Mouse (Mus musculus): ENCODE measurements around the gene Large1.
"Not testable (repeated sequence)": the region's sequence is repeated elsewhere in the genome, so short reads cannot be mapped to it uniquely, and the experiment has no call there.

The Large1 gene

GRCm38 (mm10) chr8:73017601-73018000 is 335.7 kb downstream of the Large1 start:
- DNase-seq (ENCODE audit: low spot score in 2 of 2), result no peak

- DNase-seq (ENCODE audit: low spot score in 2 of 2), result no peak
Measured at GRCm38 (mm10) chr8:73016303-73016702, 337.0 kb downstream of the Large1 start.

- no peak for DNase-seq (ENCODE audit: low spot score in 2 of 2)
Measured at GRCm38 (mm10) chr8:73007489-73007888, 345.9 kb downstream of the Large1 start.

- DNase-seq (ENCODE audit: low spot score in 2 of 2), result peak in 1 of 2 experiments; percentile 4
Measured at GRCm38 (mm10) chr8:73003858-73004257, 349.5 kb downstream of the Large1 start.

GRCm38 (mm10) chr8:72993831-72994230 is 359.5 kb downstream of the Large1 start:
- DNase-seq (ENCODE audit: low spot score in 2 of 2), result no peak

GRCm38 (mm10) chr8:72990425-72990824 is 362.9 kb downstream of the Large1 start:
- DNase-seq (ENCODE audit: low spot score in 2 of 2), result no peak

- no peak for DNase-seq (ENCODE audit: low spot score in 2 of 2)
Measured at GRCm38 (mm10) chr8:72982832-72983231, 370.5 kb downstream of the Large1 start.

- no peak for DNase-seq (ENCODE audit: low spot score in 2 of 2)
Measured at GRCm38 (mm10) chr8:72955074-72955473, 398.3 kb downstream of the Large1 start.

- DNase-seq (ENCODE audit: low spot score in 2 of 2), result not testable (repeated sequence)
Measured at GRCm38 (mm10) chr8:72941393-72941792, 411.9 kb downstream of the Large1 start.

- DNase-seq (ENCODE audit: low spot score in 2 of 2), result no peak
Measured at GRCm38 (mm10) chr8:72919182-72919902, 434.0 kb downstream of the Large1 start.

- DNase-seq (ENCODE audit: low spot score in 2 of 2), result no peak
Measured at GRCm38 (mm10) chr8:72905491-72905890, 447.8 kb downstream of the Large1 start.

- no peak for DNase-seq (ENCODE audit: low spot score in 2 of 2)
Measured at GRCm38 (mm10) chr8:72901591-72901990, 451.7 kb downstream of the Large1 start.

- DNase-seq (ENCODE audit: low spot score in 2 of 2), result no peak
Measured at GRCm38 (mm10) chr8:72899321-72899720, 454.0 kb downstream of the Large1 start.

- DNase-seq (ENCODE audit: low spot score in 2 of 2), result no peak
Measured at GRCm38 (mm10) chr8:72883033-72883432, 470.3 kb downstream of the Large1 start.

GRCm38 (mm10) chr8:72873411-72873810 is 479.9 kb downstream of the Large1 start:
- no peak for DNase-seq (ENCODE audit: low spot score in 2 of 2)

- DNase-seq (ENCODE audit: low spot score in 2 of 2), result no peak
Measured at GRCm38 (mm10) chr8:72846881-72847280, 506.5 kb downstream of the Large1 start.

- no peak for DNase-seq (ENCODE audit: low spot score in 2 of 2)
Measured at GRCm38 (mm10) chr8:72835863-72836262, 517.5 kb downstream of the Large1 start.

GRCm38 (mm10) chr8:72833112-72833511 is 520.2 kb downstream of the Large1 start:
- DNase-seq (ENCODE audit: low spot score in 2 of 2), result no peak

- no peak for DNase-seq (ENCODE audit: low spot score in 2 of 2)
Measured at GRCm38 (mm10) chr8:72832371-72832770, 521.0 kb downstream of the Large1 start.

GRCm38 (mm10) chr8:72817655-72818349 is 535.5 kb downstream of the Large1 start:
- no peak for DNase-seq (ENCODE audit: low spot score in 2 of 2)

- no peak for DNase-seq (ENCODE audit: low spot score in 2 of 2)
Measured at GRCm38 (mm10) chr8:72816679-72817078, 536.7 kb downstream of the Large1 start.

- peak in 1 of 2 experiments; percentile 16 for DNase-seq (ENCODE audit: low spot score in 2 of 2)
Measured at GRCm38 (mm10) chr8:72815681-72816080, 537.7 kb downstream of the Large1 start.

- DNase-seq (ENCODE audit: low spot score in 2 of 2), result no peak
Measured at GRCm38 (mm10) chr8:72812690-72813089, 540.6 kb downstream of the Large1 start.

Measured in thymus, postnatal 10 days (tissue).